Mouse (Mus musculus) gastrocnemius, postnatal 25 days (tissue): ENCODE measurements around the gene Atxn7l2. TPM values are rescaled to one million over a fixed set of nuclear protein-coding genes. Genes with fewer than 3 reads are reported as not detected.

Source experiments
- DNase-seq: peaks from one replicate; pipeline ENCODE4 v3.0.0; 2022
- total RNA-seq, 2 experiments: library from RNA; stranded (reverse); gene quantifications; 1 replicate in 1 of 2; 2 replicates in 1 of 2; pipeline ENCODE4 v1.2.3; 2021

Atxn7l2 gene
- total RNA-seq, 2 experiments from 2014 or later, result 6.1 to 6.5 TPM

DNA sequence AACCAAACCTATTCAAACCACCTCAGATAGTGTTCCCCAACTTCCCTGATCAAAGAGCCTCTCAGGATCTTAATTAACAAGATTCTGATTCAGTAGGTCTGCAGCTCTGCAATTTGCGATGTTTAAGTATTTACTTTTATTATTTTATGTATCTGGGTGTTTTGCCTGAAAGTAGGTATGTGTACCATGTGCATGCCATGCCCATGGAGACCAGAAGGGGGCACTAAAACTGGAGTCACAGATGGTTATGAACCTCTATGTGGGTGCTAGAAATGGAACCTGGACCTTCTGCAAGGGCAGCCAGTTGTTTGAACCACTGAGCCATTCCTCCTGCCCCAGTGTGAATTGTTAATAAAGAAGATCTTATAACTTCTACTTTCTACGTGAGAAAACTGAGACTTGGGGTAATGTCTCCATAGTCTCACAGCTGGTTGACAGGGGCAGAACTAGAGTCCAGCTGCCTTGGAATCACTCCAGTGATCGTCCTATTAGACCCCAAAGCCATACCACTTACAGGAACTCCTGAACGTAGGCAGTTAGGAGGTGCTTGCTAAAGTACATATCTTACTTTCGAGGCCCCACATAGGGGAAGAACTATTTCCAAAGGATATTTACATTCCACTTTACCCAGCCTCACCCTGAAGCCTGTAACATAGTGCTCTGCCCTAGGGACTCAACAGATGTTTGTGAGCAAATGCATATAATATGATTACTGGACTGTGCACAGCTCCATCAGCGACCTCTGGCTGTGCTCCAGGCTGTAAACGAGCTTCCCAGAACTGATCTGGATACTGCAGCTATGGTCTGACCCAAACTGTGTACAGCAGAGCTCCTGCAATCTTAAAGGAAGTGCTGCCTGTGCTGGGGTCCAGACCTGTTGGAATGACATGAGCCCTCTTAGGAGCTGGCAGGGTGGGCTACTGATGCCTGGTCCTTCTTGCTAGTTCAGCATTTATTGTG is 31.7 kb downstream of the Atxn7l2 start:
- DNase-seq, result no peak

DNA sequence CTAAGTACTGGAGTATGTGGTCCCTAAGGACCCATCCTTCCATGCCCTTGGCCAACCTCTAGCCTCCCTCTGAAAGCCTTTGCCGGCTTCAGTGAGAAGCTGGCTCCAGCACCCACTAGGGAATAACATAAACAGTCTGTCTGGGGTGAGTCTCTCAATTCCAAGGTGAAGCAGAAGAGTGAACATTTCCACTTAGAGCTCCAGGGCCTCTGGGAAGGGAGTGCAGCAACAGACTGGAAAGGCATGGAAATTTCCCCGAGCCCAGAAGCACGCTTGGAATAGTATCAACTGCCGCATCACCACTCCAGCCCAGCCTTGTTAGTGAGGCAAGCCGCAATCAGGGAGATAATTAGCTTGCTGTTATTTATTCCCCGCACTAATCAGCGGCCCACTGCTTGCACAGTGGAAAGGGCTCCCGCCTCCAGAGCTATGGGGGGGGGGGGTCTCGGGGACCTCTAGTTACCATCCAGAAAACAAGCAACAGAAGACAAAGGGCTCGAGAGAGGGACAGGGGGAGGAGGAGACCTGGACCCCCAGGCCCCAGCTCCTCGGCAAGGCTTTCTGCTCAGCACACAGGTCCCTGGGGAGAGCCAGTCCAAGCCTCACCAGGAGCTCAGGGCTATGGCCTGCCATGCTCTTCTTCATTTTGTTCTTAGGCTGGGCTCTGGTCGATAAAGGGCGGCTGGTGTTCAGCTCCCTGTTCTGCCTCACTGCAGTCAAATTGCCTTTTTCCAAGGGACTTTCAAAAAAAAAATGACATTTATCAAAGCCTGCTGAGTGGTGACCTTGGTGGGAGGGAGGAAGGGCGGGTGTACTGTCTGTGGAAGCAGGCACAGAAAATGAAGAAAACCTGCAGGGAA is 35.8 kb downstream of the Atxn7l2 start:
- peak; percentile 59 for DNase-seq

DNA sequence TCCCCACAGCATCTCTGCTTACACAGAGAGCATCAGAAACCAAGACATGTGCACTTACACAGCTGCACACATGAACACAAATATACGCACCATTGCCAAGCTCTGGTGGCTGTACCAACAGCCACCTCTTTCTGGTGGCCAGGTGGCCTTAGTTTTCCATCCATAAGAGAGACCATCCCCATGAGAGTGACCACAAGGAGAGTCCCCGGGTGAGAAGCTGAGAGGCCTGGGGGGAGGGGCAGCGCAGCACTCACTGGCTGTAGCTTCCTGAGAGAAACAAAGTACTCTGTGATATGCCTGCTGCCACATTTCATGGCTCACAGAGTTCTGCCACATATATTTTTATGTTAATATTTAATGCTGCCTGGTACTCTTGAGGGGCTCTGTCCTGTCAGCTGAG is 41.5 kb downstream of the Atxn7l2 start:
- no peak for DNase-seq

DNA sequence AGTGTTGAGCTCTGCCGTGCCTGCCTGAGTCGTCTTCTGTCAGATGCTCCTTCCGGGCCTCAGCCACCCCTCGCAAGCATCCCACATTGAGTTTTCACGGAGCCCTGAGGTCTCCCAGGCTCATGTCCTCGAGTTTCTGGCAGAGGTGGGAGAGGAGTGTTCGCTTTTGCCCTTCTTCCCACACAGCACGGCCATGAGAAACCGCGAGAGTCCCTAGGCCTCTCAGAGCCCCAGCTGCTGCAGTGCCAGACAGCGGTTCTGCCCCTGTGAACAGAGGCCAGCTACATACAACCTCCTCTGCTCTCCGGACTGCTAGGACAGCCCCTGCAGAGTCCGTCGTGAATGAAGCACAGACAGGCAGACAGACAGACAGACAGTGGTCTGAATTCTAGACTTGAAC is 43.2 kb downstream of the Atxn7l2 start:
- DNase-seq, result peak; percentile 40

DNA sequence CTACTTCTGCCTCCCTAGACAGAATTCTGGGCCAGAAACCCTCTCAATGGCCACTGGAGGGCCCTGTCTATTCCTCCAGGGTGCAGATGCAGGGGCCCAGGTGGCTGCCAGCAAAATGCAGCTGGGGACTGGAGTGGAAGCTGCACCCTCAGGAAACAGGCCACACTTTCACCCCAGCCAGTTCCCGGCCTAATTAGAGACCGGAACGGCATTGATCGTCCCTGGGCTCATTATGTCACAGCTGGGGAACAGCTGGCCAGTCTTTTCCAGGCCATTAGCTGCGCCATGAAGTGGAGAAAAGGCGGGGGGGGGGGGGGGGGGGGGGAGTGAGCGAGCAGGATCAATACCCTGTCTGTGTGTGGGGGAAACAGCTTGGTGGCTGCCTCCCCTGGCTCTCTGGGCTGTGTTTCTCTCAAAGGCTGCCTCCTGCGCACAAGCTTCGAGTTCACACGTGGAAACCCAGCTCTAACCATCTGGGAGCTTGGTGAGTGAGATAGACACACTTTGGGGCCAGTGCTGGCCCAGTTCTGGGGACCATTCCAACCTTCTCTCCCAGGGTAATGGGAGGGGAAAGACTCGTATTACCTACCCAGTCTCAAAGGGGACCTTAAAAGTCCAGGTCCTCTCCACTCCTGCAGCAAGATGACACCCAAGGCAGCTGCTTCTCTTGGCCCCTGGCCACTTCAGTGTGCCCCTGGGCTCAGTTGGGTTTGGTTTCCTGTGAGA is 44.1 kb downstream of the Atxn7l2 start:
- peak; percentile 77 for DNase-seq

DNA sequence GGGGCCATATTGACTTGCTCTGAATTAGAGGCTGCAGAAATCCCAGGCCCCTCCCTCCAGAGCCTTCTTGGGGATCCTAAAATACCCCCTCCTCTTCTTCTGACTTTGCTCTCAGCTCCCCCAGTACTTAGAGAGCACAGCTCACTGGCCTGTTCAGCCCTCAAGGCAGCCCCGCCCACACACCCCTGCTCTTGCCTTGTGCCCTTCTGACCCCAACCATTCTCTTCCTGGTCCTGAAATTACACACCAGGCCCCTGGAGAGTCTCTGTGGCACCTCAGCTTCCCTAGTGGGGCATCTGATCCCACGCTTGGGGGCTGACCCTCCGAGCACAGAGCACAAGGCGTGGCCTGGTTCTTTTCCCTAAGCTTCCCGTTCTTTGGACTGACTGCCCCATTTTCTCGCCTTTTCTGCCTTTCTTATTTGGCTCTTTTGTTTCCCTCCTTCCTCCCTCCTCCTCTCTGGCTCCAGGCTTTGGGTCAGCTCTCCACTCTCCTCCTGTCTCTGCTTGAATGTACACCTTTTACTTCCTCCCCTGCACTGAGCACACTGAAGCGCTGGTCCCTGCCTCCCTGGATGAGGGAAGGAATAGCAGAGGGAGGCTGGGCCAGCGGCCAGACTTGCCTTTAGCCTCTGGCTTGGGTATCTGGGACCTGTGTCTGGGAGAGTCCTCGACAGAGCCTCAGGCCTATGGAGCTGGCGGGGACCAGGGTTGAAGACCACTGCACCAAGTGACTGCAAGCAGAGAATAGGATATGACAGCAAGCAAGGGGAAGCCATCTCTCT is 45.0 kb downstream of the Atxn7l2 start:
- peak; percentile 16 for DNase-seq

DNA sequence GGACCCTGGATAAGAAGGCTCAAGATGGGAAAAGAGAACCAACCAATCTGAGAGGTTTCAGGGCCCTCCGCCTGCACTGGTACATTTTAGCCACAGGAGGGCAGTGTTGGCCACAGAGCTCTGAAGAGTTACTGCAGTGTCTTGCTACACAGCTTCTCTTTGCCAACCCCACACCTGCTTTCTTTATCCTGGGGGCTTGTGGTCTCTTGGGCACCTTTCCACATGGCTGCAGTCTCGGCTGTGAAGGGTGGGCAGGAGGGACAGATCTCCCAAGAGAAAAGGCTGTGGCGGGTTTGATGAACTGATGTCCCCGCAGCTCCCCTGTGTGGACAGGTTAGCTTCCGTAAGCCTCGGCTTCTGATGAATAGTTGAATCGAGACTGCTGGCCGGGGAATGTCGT is 45.9 kb downstream of the Atxn7l2 start:
- DNase-seq, result peak; percentile 67

DNA sequence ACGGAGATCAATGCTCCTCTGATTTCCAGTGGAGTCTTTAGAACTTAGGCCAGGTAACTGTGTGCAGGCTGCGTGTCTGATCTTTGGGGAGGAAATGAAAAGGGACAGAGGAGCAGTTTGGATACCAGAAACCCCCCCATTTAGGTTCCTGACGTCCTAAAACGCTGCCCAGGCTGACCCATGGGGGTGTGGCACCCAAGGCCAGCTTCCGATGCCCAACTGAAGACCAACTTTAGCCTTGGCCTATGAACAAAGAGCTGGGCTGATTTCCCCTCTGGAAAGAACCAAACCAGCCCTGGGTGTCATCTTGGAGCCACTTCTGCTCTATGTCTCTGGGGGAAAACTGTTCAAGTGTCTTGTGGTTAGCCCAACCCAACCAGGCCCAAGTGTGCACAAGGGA is 46.6 kb downstream of the Atxn7l2 start:
- no peak for DNase-seq

DNA sequence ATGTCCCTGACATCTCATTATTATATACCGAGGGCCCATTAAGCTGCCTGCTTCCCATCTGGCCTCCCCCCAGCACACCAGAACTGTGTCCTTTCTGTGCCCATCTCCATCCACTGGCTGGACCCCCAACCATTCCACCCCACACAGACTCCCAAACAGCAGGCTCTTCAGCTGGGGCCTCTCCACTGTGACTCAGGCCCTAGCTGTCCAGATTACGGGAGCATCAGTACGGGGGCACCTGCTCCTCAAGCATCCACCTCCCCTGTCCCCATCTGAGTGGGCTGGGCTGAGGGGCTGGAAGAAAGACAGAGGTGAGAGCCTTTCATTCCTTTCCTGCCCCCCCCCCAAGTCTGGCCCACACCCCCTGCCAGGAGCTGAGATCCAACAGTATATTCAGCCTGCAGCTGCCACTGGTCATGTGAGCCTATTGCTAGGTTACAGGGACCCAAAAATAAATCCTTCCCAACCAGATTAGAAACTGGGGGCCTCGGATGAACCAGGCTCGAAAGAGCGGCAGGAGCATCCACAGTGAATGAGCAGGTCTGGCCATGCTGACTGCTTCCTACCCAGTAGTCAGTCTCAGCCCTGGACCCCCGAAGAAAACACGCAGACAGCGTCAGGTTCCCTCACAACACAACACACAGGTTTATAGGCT is 52.2 kb downstream of the Atxn7l2 start:
- DNase-seq, result no peak

DNA sequence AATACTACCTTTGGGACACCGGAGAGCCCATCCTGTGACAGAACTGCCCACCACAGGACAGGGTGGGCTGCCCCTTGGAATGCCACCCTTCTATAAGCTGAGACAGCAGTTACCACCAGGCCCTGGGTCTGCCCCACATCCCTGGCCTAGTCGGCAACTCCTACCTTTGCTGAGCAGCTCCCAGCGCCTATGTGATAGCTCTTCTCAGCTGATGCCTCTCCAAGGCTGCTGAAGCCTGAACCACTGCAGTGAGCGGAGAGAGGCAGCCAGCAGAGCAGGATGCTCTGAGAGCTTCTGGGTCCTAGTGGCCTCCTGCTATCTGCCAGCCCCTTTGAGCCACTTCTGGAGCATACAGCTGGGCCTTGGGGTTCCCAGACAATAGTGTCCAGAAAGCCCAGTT is 56.1 kb downstream of the Atxn7l2 start, which contains the start of gene Gpr61:
Gene Gpr61 (minus strand): TSS at position 227 of the 400 bp plus-strand sequence.
- DNase-seq, result no peak

DNA sequence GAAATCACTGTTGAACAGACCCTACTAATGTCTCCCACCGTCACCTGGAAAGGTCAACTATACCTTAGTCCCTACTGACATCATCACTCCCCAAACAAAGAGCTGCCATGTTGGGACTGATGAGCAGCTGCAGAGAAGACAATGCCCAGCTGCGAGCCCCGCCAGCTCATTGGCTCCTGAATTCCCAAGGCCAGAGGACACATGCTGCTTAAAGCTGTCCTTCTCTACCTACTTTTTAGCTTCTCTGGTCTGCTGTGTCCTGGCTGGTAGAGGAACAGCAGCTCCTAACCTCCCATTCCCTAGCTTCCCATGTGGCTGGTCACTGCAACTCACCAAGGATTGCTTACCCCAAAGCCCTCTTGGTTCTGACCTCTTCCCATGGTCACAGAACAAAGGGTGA is 58.4 kb downstream of the Atxn7l2 start:
- DNase-seq, result no peak

Other genes starting within 250 kb of the Atxn7l2 start
- gene Gstm3, start 241.7 kb downstream of the Atxn7l2 start, total RNA-seq, result not detected
- 100 to 1,000 TPM in 1 of 2 experiments, 10 to 100 TPM in 1; 77.6 to 100 TPM for gene Gstm2, start 224.5 kb downstream of the Atxn7l2 start, total RNA-seq
- gene Gstm1, start 193.0 kb downstream of the Atxn7l2 start, total RNA-seq, result 100 to 1,000 TPM; 153 to 158 TPM
- gene Gstm4, start 166.0 kb downstream of the Atxn7l2 start, total RNA-seq, result 10 to 100 TPM; 11.8 to 12.1 TPM
- gene Ampd2, start 124.3 kb downstream of the Atxn7l2 start, total RNA-seq, result 1 to 10 TPM; 3.5 to 5.5 TPM
- under 1 TPM in 1 of 2 experiments, not detected in 1; 0.15 TPM for gene Gnat2, start 118.1 kb downstream of the Atxn7l2 start, total RNA-seq
- gene Gnai3, start 64.8 kb downstream of the Atxn7l2 start, total RNA-seq, result 10 to 100 TPM; 11.4 to 11.7 TPM
- not detected for gene Gpr61, start 56.1 kb downstream of the Atxn7l2 start, total RNA-seq
- 10 to 100 TPM; 21.3 to 23.3 TPM for gene Amigo1, start 24.6 kb downstream of the Atxn7l2 start, total RNA-seq
- gene Cyb561d1, start 9.7 kb downstream of the Atxn7l2 start, total RNA-seq, result 1 to 10 TPM; 2.7 TPM
- 100 to 1,000 TPM; 596 to 597 TPM for gene Sypl2, start 15.7 kb upstream of the Atxn7l2 start, total RNA-seq
- gene Psma5, start 46.0 kb upstream of the Atxn7l2 start, total RNA-seq, result 10 to 100 TPM; 48.6 to 50.5 TPM
- 10 to 100 TPM; 34.0 to 48.3 TPM for gene Sort1, start 73.1 kb upstream of the Atxn7l2 start, total RNA-seq
- not detected for gene Mybphl, start 154.0 kb upstream of the Atxn7l2 start, total RNA-seq
- gene Psrc1, start 172.9 kb upstream of the Atxn7l2 start, total RNA-seq, result under 1 TPM in 1 of 2 experiments, not detected in 1; 0.32 TPM
- gene Celsr2, start 204.6 kb upstream of the Atxn7l2 start, total RNA-seq, result 1 to 10 TPM; 4.8 to 5.9 TPM
- 100 to 1,000 TPM; 105 to 114 TPM for gene Sars, start 234.3 kb upstream of the Atxn7l2 start, total RNA-seq